Mouse (Mus musculus) midbrain, embryonic 14.5 days (tissue): Measurements from ENCODE around the gene Iltifb. TPM values are rescaled to one million over a fixed set of nuclear protein-coding genes. Genes with fewer than 3 reads are reported as not detected.
"Not testable (repeated sequence)": the region's sequence is repeated elsewhere in the genome, so short reads cannot be mapped to it uniquely, and the experiment has no call there.

Source experiments
- ATAC-seq: fragments of 200-750 bp; cut with Nextera tagmentation; 2 replicates; pipeline ENCODE4 v1.8.0; 2017; ENCODE audit warnings: moderate number of reproducible peaks, moderate library complexity; ENCODE audit not compliant: low FRiP score, low TSS enrichment
- DNase-seq: peaks from one replicate; pipeline ENCODE4 v3.0.0-alpha.2; 2015
- H3K27ac ChIP-seq: fragments of 300-500 bp; sonication (generic); replicated peaks from 2 replicates; pipeline ENCODE4 v1.5.1; 2014; ENCODE audit warnings: mild to moderate bottlenecking, low read depth, low read length, moderate library complexity
- H3K27me3 ChIP-seq: fragments of 300-500 bp; sonication (generic); 2 replicates; pipeline ENCODE4 v1.6.1; 2014; ENCODE audit warnings: low read length, control low read depth, mixed read lengths; ENCODE audit not compliant: control insufficient read depth, insufficient read depth
- H3K36me3 ChIP-seq: fragments of 300-500 bp; sonication (generic); 2 replicates; pipeline ENCODE4 v1.6.1; 2014; ENCODE audit warnings: low read length, control low read depth; ENCODE audit not compliant: control insufficient read depth, insufficient read depth
- H3K4me1 ChIP-seq: fragments of 300-500 bp; sonication (generic); 2 replicates; pipeline ENCODE4 v1.6.1; 2014; ENCODE audit warnings: mild to moderate bottlenecking, antibody characterized with exemption, low read length, control low read depth; ENCODE audit not compliant: control insufficient read depth, insufficient read depth
- H3K4me2 ChIP-seq: fragments of 300-500 bp; sonication (generic); 2 replicates; pipeline ENCODE4 v1.6.1; 2014; ENCODE audit warnings: mild to moderate bottlenecking, low read length, moderate library complexity
- H3K4me3 ChIP-seq: fragments of 300-500 bp; sonication (generic); replicated peaks from 2 replicates; pipeline ENCODE4 v1.5.1; 2014; ENCODE audit warnings: low read depth, low read length
- H3K9ac ChIP-seq: fragments of 300-500 bp; sonication (generic); replicated peaks from 2 replicates; pipeline ENCODE4 v1.6.1; 2014; ENCODE audit warnings: mild to moderate bottlenecking, low read length, moderate library complexity
- H3K9me3 ChIP-seq: fragments of 300-500 bp; sonication (generic); 2 replicates; pipeline ENCODE4 v1.6.1; 2016; ENCODE audit warnings: low read length, control low read depth, mixed read lengths; ENCODE audit not compliant: control insufficient read depth
- WGBS: fragments of 180-500 bp; shearing (Covaris S2); extraction: QIAGEN DNeasy Blood & Tissue Kit; methylation state at CpG from one replicate; pipeline ENCODE4 v1.1.7; 2014; 5-methylcytosine and 5-hydroxymethylcytosine counted together
- polyA plus RNA-seq: library from polyadenylated mRNA; unstranded; fragments of >200 nt; fragmentation: Nextera tagmentation; extraction: Ambion mirVana; gene quantifications from 2 replicates; pipeline ENCODE4 v1.2.1, GENCODE M21; 2014

Gene Iltifb
- polyA plus RNA-seq, result 0.45 TPM in 1 of 2 replicates, not detected in the other

- H3K4me2 ChIP-seq, result no peak within 1 kb of the TSS
- DNase-seq, result no peak
- 97% methylated on average over 6 of the region's 6 CpGs for WGBS
These were observed at the start of gene Iltifb for GRCm38 (mm10) chr10:118294938-118295337. Gene Iltifb, minus strand, starts transcription at chr10:118295038.

DNA sequence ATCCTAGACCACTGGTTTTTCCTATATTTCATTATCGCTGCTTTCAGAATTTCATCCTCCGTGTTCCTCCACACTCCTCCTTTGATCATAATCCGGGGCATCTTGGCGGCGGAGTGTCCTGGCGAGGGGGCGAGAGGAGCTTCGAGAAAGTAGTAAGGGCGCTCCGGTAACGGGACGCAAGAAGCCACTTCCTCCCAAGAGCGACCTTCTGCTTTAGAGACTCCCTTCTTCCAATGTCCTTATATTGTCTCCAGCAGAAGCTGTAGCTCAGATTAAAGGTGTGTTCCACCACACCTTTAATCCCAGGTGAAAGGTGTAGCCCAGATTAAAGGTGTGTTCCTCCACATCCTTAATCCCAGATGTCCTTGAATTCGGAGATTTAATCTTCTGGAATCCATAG is 48.3 kb upstream of the Iltifb start, which contains the start of gene Gm9046:
Gm9046 (minus strand) TSS at position 101 of the 400 bp plus-strand sequence.
- not testable (repeated sequence) for H3K4me1 ChIP-seq, H3K27ac ChIP-seq, H3K4me3 ChIP-seq, H3K4me2 ChIP-seq, H3K9ac ChIP-seq, H3K27me3 ChIP-seq, H3K36me3 ChIP-seq, H3K9me3 ChIP-seq, ATAC-seq, DNase-seq
- no CpG with 5 or more reads among the region's 14 CpGs for WGBS

More at GRCm38 (mm10) chr10:118294938-118295337, at the start of gene Iltifb:
- ATAC-seq, result no peak
- Histone ChIP-seq H3K4me3 (no peak within 1 kb of the TSS), H3K4me1 (no peaks in the 10 kb centered on the region), H3K9ac (no peak within 1 kb of the TSS), H3K36me3 (no peaks in the 10 kb centered on the region), H3K27me3 (no peaks in the 10 kb centered on the region), H3K9me3 (no peaks in the 10 kb centered on the region), H3K27ac (no peak within 1 kb of the TSS)

DNA sequence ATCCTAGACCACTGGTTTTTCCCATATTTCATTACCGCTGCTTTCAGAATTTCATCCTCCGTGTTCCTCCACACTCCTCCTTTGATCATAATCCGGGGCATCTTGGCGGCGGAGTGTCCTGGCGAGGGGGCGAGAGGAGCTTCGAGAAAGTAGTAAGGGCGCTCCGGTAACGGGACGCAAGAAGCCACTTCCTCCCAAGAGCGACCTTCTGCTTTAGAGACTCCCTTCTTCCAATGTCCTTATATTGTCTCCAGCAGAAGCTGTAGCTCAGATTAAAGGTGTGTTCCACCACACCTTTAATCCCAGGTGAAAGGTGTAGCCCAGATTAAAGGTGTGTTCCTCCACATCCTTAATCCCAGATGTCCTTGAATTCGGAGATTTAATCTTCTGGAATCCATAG is 42.9 kb upstream of the Iltifb start, which contains the start of gene Gm9045:
Gm9045 (minus strand) TSS at position 101 of the 400 bp plus-strand sequence.
- ATAC-seq, H3K27me3 ChIP-seq, H3K9me3 ChIP-seq, H3K27ac ChIP-seq, H3K36me3 ChIP-seq, H3K9ac ChIP-seq, H3K4me3 ChIP-seq, DNase-seq, H3K4me2 ChIP-seq, H3K4me1 ChIP-seq: not testable (repeated sequence)
- no CpG with 5 or more reads among the region's 14 CpGs for WGBS

DNA sequence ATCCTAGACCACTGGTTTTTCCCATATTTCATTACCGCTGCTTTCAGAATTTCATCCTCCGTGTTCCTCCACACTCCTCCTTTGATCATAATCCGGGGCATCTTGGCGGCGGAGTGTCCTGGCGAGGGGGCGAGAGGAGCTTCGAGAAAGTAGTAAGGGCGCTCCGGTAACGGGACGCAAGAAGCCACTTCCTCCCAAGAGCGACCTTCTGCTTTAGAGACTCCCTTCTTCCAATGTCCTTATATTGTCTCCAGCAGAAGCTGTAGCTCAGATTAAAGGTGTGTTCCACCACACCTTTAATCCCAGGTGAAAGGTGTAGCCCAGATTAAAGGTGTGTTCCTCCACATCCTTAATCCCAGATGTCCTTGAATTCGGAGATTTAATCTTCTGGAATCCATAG is 37.5 kb upstream of the Iltifb start, which contains the start of gene Gm9044:
Gm9044 (minus strand) TSS at position 101 of the 400 bp plus-strand sequence.
- H3K36me3 ChIP-seq, H3K4me2 ChIP-seq, H3K9ac ChIP-seq, H3K27ac ChIP-seq, ATAC-seq, H3K4me3 ChIP-seq, H3K27me3 ChIP-seq, H3K4me1 ChIP-seq, H3K9me3 ChIP-seq, DNase-seq: not testable (repeated sequence)
- no CpG with 5 or more reads among the region's 14 CpGs for WGBS

- not testable (repeated sequence) for H3K9me3 ChIP-seq, H3K27me3 ChIP-seq, ATAC-seq, H3K27ac ChIP-seq, H3K9ac ChIP-seq, H3K4me3 ChIP-seq, H3K4me2 ChIP-seq, DNase-seq, H3K4me1 ChIP-seq, H3K36me3 ChIP-seq
- no CpG with 5 or more reads among the region's 11 CpGs for WGBS
These were observed 32.0 kb upstream of the Iltifb start, which contains the start of gene Gm9040 for GRCm38 (mm10) chr10:118326869-118327268. Gene Gm9040, minus strand, starts transcription at chr10:118326969.

DNA sequence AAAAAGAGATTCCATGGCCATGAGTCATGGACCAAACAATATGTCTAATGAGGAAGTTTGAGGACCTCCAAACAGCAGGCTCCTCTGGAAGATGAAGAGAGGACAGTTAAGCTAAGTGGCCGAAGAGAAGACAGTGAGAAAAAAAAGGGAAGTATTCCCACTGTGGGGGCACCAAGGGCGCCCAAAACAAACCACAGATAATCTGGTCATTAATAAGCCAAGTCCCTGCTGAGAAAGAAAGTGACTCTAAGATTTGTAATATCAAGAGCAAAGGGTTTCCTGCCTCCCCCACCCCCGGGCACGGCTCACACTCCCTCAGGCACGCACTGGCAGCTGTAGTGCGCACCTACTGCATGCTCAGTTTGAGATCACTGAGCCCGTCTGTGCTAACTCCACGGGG is 24.2 kb upstream of the Iltifb start:
- DNase-seq (no peak), ATAC-seq (no peak)
- WGBS, result 89% methylated on average over 8 of the region's 8 CpGs

DNA sequence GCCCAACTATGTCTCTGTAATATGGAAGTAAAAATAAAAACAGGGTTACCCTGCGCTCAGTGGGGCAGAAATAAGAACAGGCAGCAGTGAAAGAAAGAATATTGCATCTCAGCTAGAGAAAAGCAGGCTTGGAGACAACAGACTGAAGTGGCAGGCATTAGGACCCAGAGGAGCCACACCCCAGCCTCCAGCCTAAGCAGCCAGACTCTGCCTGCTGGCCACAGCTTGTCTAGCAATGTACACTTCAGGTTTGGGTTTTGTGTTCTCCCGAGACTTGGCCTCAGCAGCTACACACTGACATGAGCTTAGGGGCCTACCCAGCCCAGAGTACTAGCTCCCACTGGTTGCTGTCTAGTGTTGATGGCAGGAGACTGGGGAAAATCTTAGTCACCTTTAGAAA is 7.3 kb upstream of the Iltifb start:
- H3K9ac ChIP-seq, H3K36me3 ChIP-seq, H3K4me1 ChIP-seq, DNase-seq, H3K9me3 ChIP-seq, ATAC-seq, H3K4me3 ChIP-seq, H3K4me2 ChIP-seq, H3K27ac ChIP-seq, H3K27me3 ChIP-seq: not testable (repeated sequence)
- WGBS, result 44% methylated on average over 2 of the region's 2 CpGs

More for the DNA sequence above, 24.2 kb upstream of the Iltifb start:
- H3K4me1 ChIP-seq, result no peaks in the 10 kb centered on the region
- no peaks in the 10 kb centered on the region for H3K9me3 ChIP-seq
- no peak overlapping the region for H3K4me2 ChIP-seq
- H3K36me3 ChIP-seq, result no peaks in the 10 kb centered on the region
- no peak overlapping the region for H3K9ac ChIP-seq
- H3K27me3 ChIP-seq, result no peaks in the 10 kb centered on the region
- no peak overlapping the region for H3K27ac ChIP-seq
- H3K4me3 ChIP-seq, result no peak overlapping the region

DNA sequence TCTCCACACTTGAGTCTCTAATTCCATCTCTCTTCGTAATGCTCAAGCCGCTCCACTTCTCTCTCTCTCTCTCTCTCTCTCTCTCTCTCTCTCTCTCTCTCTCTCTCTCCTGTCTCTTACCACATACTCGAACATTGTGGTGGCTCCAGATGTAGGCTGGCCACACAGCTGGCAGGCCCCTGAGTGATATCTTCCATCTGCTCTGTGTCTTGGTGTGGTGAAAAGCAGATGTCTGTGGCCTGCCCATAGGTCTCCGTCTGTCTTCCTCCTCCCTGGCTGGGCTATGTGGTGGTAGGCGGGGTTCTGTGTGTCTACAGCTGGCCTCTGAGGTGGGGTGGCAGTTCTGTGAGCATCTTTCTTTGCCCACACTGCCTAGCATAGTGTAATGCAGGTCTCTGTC is 11.8 kb downstream of the Iltifb start:
- not testable (repeated sequence) for H3K9me3 ChIP-seq, H3K4me2 ChIP-seq, ATAC-seq, H3K27ac ChIP-seq, H3K9ac ChIP-seq, H3K4me1 ChIP-seq, H3K4me3 ChIP-seq, H3K36me3 ChIP-seq, DNase-seq, H3K27me3 ChIP-seq
- WGBS, result 85% methylated on average over 3 of the region's 5 CpGs

GRCm38 (mm10) chr10:118282565-118282964 is 12.3 kb downstream of the Iltifb start:
- not testable (repeated sequence) for DNase-seq, H3K9ac ChIP-seq, ATAC-seq, H3K9me3 ChIP-seq, H3K27me3 ChIP-seq, H3K4me1 ChIP-seq, H3K4me3 ChIP-seq, H3K4me2 ChIP-seq, H3K27ac ChIP-seq, H3K36me3 ChIP-seq
- WGBS, result 82% methylated on average over 7 of the region's 7 CpGs
